Mouse (Mus musculus): ENCODE data around the gene Sacs.

- no peak for TF ChIP-seq TAL1 (IDR thresholded peaks at IDR 0.05; ENCODE audit: low read length)
- no peak for TF ChIP-seq GATA1 (IDR thresholded peaks at IDR 0.05; ENCODE audit: low read length)
Observed at GRCm38 (mm10) chr14:61164461-61164860, 26.2 kb downstream of the Sacs start.
